Mouse (Mus musculus) forebrain, embryonic 12.5 days (tissue): ENCODE data around the gene Arfgef2. TPM values are rescaled to one million over a fixed set of nuclear protein-coding genes. Genes with fewer than 3 reads are reported as not detected.
"Not testable (repeated sequence)": the region's sequence is repeated elsewhere in the genome, so short reads cannot be mapped to it uniquely, and the experiment has no call there.

Source experiments
- ATAC-seq: fragments of 200-750 bp; cut with Nextera tagmentation; 2 replicates; pipeline ENCODE4 v1.8.0; 2017; ENCODE audit warnings: moderate TSS enrichment; ENCODE audit not compliant: low FRiP score
- H3K27ac ChIP-seq: fragments of 300-500 bp; sonication (generic); 2 replicates; pipeline ENCODE4 v1.5.1; 2016; ENCODE audit warnings: mild to moderate bottlenecking
- H3K27me3 ChIP-seq: fragments of 300-500 bp; sonication (generic); 2 replicates; pipeline ENCODE4 v1.6.1; 2016; ENCODE audit warnings: mild to moderate bottlenecking
- H3K36me3 ChIP-seq: fragments of 300-500 bp; sonication (generic); replicated peaks from 2 replicates; pipeline ENCODE4 v1.6.1; 2016; ENCODE audit warnings: mild to moderate bottlenecking
- H3K4me1 ChIP-seq: fragments of 300-500 bp; sonication (generic); 2 replicates; pipeline ENCODE4 v1.6.1; 2016
- H3K4me2 ChIP-seq: fragments of 300-500 bp; sonication (generic); 2 replicates; pipeline ENCODE4 v1.6.1; 2016; ENCODE audit warnings: mild to moderate bottlenecking, moderate library complexity
- H3K4me3 ChIP-seq: fragments of 300-500 bp; sonication (generic); replicated peaks from 2 replicates; pipeline ENCODE4 v1.5.1; 2016; ENCODE audit warnings: mild to moderate bottlenecking
- H3K9ac ChIP-seq: fragments of 300-500 bp; sonication (generic); 2 replicates; pipeline ENCODE4 v1.6.1; 2016; ENCODE audit warnings: mild to moderate bottlenecking
- H3K9me3 ChIP-seq: fragments of 300-500 bp; sonication (generic); 2 replicates; pipeline ENCODE4 v1.6.1; 2016
- WGBS: fragments of 180-500 bp; shearing (Covaris S2); methylation state at CpG from one replicate; pipeline ENCODE4 v1.1.7; 2016; 5-methylcytosine and 5-hydroxymethylcytosine counted together
- polyA plus RNA-seq: library from polyadenylated mRNA; unstranded; fragments of >200 nt; fragmentation: Nextera tagmentation; extraction: Ambion mirVana; gene quantifications from 2 replicates; pipeline ENCODE4 v1.2.1, GENCODE M21; 2016

Gene Arfgef2
- polyA plus RNA-seq, 1 experiment from 2014 or later: 5.8 TPM

DNA sequence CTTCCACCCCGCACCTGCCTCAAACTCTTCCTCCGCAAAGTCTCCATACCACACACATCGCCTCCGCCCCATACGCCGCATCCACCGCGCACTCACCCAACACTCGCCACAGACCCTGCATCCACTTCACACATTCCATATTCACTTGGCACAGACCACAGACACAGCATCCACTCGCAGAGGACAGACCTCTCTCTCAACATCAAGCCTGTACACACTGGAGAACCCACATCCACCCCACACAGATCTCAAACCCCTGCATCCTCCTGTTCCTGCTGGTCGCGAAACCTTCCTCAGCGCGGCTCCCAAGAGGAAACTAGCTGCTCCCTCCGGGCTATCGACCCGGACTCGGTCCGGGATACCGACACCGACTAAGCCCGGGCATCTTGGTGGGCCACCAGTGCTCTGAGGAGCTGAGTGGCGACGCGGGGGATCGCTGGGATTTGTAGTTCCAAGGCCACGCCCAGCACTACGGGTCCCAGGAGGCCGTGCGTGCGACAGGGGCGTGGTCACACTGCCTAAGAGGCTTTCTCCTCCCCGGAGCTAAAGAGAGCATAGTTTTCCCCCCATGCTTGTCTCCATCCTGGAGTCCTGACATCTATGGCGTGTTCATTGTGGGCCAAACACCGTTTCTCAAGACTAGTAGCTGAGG, 18.9 kb upstream of the Arfgef2 start:
- H3K4me3 ChIP-seq: peak overlapping the region; percentile 69
- WGBS: under 1% methylated on average over 35 of the region's 35 CpGs
- peak overlapping the region; percentile 85 for H3K4me2 ChIP-seq
- 0 out of 2 replicates have a peak, but pooled peaks cover 3% of the 10 kb centered on the region for H3K27me3 ChIP-seq
- H3K36me3 ChIP-seq: no peaks in the 10 kb centered on the region
- ATAC-seq: peak; percentile 96
- H3K9me3 ChIP-seq: no peaks in the 10 kb centered on the region
- H3K27ac ChIP-seq: no peak overlapping the region
- peak overlapping the region; percentile 80 for H3K9ac ChIP-seq
- H3K4me1 ChIP-seq: peaks cover 18% of the 10 kb centered on the region

DNA sequence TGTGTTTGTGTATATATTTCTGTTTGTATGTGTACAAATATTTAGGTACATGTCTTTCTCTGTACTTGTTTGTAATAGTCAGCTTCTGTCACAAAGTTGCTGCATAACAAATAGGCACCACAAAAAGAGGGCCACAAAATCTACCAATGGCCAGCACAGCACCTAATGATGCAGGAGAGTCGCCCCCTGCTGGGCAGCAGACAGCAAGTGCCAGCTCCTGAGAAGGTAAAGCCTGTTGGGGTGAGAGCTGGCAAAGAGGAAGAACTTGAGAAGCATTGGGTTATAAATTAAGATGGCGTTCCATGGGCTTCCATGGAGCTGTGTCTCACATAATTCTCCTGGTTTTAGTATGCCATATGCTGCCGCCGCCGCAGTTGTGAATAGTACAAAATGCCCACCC, 13.7 kb upstream of the Arfgef2 start:
- H3K9ac ChIP-seq: no peak overlapping the region
- no peak overlapping the region for H3K4me3 ChIP-seq
- 71% methylated on average over 5 of the region's 5 CpGs for WGBS
- H3K9me3 ChIP-seq: no peaks in the 10 kb centered on the region
- H3K36me3 ChIP-seq: peaks cover 10% of the 10 kb centered on the region
- ATAC-seq: no peak
- H3K27me3 ChIP-seq: 0 out of 2 replicates have a peak, but pooled peaks cover 3% of the 10 kb centered on the region
- H3K27ac ChIP-seq: peak overlapping the region; percentile 64
- H3K4me2 ChIP-seq: no peak overlapping the region
- H3K4me1 ChIP-seq: peaks cover 32% of the 10 kb centered on the region

DNA sequence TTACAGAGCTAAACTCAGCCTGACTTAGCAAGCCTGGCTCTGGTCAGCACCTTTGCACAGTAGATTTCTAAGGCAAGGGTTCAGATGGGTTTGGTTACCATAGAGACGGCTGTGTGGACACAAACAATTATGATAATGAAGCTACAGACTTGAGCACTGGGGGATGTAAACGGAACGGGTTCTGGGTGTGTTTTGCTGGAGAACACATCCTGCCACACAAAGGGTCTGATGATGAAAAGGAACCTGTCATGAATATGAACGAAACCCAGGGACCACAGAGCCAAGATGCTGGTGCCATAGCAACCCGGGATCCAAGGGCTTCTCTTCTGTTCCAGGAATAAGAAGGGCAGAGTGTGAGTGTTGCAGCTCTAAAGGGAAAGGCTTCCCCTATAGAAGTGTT, 13.0 kb upstream of the Arfgef2 start, which contains the start of gene Trp53rkb:
Gene Trp53rkb (plus strand): TSS at position 177 of the 400 bp plus-strand sequence.
- WGBS: 32% methylated on average over 5 of the region's 5 CpGs
- Histone ChIP-seq H3K36me3 (peaks cover 16% of the 10 kb centered on the region), H3K27me3 (0 out of 2 replicates have a peak, but pooled peaks cover 1% of the 10 kb centered on the region), H3K9ac (peak within 1 kb of the TSS; percentile 81), H3K27ac (peak within 1 kb of the TSS; percentile 64), H3K4me2 (peak within 1 kb of the TSS; percentile 68), H3K4me1 (peaks cover 27% of the 10 kb centered on the region), H3K9me3 (no peaks in the 10 kb centered on the region), H3K4me3 (peak within 1 kb of the TSS; percentile 83)
- peak; percentile 66 for ATAC-seq

DNA sequence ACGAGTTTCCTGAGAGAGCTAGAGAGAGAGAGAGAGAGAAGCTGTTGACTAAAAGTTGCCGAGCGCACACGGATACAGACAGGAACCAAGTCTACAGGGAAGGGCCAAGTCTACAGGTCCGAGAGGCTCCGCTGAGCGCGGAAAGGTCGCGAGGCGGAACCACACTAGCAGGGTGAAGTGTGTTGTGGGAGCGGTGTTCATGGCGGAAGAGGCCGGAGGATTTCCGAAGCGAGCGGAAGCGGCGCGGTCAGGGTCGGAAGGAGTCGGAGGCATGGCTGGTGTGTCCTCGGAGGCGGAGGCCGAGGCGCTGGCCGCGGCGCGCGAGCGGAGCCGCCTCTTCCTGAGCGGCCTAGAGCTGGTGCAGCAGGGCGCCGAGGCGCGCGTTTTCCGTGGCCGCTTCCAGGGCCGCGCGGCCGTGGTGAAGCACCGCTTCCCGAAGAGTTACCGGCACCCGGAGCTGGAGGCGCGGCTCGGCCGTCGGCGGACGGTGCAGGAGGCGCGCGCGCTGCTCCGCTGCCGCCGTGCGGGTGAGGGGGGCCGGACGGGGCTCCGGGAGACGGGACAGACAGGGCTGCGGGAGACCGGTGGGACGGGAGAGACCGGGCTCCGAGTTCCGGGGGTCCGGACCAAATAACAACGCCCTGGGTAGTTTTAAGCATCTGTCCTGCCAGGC, 11.7 kb upstream of the Arfgef2 start:
- Histone ChIP-seq H3K4me2 (peak overlapping the region; percentile 68), H3K4me1 (peaks cover 27% of the 10 kb centered on the region), H3K9ac (peak overlapping the region; percentile 81), H3K4me3 (peak overlapping the region; percentile 83), H3K36me3 (peaks cover 29% of the 10 kb centered on the region), H3K27ac (peak overlapping the region; percentile 64)
- not testable (repeated sequence) for H3K27me3 ChIP-seq, H3K9me3 ChIP-seq
- WGBS: 1% methylated on average over 66 of the region's 76 CpGs
- ATAC-seq: peak; percentile 88

DNA sequence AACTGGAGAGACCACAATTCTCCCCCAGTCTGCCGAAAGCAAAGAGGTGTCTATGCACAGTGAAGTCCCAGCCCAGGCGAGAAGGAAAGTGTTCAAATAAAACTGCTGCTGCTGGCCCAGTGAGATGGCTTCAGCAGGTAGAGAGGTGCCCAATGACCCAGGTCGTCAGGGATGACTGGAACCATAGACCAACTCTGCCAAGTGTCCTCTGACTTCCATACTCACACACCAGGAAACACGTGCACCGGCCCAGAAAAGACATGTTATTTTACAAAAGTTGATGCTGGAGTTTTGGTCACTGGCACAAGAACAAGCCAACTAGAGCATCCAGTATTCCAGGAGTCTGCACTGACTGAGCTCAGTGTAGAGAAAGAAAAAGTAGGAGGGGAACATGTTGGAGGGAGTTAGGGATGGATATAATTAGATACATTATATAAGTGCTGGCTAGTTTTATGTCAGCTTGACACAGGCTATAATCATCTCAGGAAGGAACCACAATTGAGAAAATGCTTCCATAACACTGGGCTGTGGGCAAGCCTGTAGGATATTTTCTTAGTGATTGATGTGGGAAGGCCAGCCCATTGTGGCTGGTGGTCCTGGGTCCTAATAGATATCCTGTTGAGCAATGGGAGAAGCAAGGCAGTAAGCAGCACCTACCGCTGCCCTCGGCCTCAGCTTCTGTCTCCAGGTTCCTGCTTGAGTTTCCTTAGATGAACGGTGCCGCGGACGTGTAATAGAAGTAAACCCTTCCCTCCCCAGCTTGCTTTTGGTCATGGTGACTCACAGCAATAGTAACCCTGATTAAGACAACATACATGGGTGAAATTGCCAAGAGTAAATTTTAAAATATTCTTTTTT, 5.5 kb upstream of the Arfgef2 start:
- no peak overlapping the region for H3K4me3 ChIP-seq
- no peak overlapping the region for H3K27ac ChIP-seq
- peaks cover 6% of the 10 kb centered on the region; the same call in 1 of the 2 replicates for H3K4me1 ChIP-seq
- H3K27me3 ChIP-seq: 0 out of 2 replicates have a peak, but pooled peaks cover 8% of the 10 kb centered on the region
- 82% methylated on average over 11 of the region's 11 CpGs for WGBS
- H3K36me3 ChIP-seq: peaks cover 29% of the 10 kb centered on the region
- ATAC-seq: no peak
- H3K9ac ChIP-seq: no peak overlapping the region
- no peak overlapping the region for H3K4me2 ChIP-seq
- no peaks in the 10 kb centered on the region for H3K9me3 ChIP-seq

DNA sequence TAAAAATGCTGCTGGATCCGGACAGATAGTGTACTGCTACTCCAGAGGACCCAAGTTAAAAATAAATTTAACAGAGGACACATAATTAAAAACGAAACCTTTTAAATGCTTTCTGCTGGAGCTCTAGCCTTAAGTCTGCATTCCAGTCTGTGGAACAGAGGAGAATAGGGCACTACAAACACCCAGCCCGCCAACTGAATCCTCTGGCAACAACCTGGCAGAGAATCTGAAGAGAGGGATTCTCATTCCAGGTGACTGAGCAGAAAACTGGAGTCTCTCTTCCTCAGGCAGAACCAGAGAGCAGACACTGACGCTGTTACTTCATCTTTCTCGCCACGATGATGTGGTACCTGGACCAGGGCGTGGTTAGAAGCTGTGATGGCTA, 4.9 kb upstream of the Arfgef2 start:
- H3K36me3 ChIP-seq: peaks cover 29% of the 10 kb centered on the region
- no peak overlapping the region for H3K27ac ChIP-seq
- WGBS: 89% methylated on average over 7 of the region's 7 CpGs
- H3K4me2 ChIP-seq: no peak overlapping the region
- ATAC-seq: no peak
- H3K4me1 ChIP-seq: peaks cover 5% of the 10 kb centered on the region
- H3K9me3 ChIP-seq: no peaks in the 10 kb centered on the region
- H3K9ac ChIP-seq: no peak overlapping the region
- no peak overlapping the region for H3K4me3 ChIP-seq
- 0 out of 2 replicates have a peak, but pooled peaks cover 8% of the 10 kb centered on the region for H3K27me3 ChIP-seq

DNA sequence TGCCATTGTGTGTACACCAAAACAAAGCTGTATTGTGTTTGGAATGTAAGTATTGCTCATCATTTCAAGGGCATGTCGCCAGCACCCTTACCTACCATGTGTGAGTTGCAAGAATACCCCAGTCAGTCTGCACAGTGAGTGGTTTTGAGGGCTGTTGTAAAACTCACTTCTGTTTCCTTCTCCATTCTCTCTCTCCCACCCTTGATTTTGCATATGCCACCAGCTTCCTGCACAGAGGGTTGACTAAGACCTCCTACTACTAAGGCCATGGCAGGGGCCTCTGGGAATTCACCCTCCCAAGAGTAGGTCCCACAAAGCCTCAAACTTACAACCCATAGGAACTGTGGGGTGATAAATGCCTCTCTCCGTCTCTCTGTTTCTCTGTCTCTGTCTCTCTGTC, 4.0 kb upstream of the Arfgef2 start:
- WGBS: 84% methylated on average over 2 of the region's 2 CpGs
- Histone ChIP-seq H3K9me3 (no peaks in the 10 kb centered on the region), H3K9ac (no peak overlapping the region), H3K4me1 (peaks cover 9% of the 10 kb centered on the region), H3K4me2 (no peak overlapping the region), H3K36me3 (peaks cover 22% of the 10 kb centered on the region), H3K4me3 (no peak overlapping the region), H3K27me3 (0 out of 2 replicates have a peak, but pooled peaks cover 8% of the 10 kb centered on the region), H3K27ac (no peak overlapping the region)
- ATAC-seq: no peak

DNA sequence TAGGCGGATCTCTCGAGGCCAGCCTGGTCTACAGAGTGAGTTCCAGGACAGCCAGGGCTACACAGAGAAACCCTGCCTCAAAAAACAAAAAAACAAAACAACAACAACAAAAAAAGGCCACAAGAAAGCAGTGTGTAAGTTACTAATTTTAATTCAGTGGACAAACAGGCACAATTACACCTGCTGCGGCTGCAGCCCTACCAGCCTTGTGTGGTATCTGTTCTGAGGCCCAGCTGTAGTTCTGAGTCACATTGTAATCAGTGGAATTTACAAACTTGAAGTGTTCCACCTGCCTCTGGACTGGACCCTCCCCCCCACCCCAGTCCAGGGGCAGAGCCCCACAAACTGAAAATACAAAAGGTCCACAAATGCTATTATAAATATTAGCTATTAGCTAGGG, 2.1 kb upstream of the Arfgef2 start:
- Histone ChIP-seq H3K4me2 (no peak overlapping the region), H3K9ac (no peak overlapping the region), H3K27ac (no peak overlapping the region), H3K4me1 (peaks cover 15% of the 10 kb centered on the region), H3K9me3 (no peaks in the 10 kb centered on the region), H3K27me3 (0 out of 2 replicates have a peak, but pooled peaks cover 8% of the 10 kb centered on the region), H3K4me3 (no peak overlapping the region), H3K36me3 (peaks cover 4% of the 10 kb centered on the region)
- 94% methylated on average over 3 of the region's 3 CpGs for WGBS
- no peak for ATAC-seq

DNA sequence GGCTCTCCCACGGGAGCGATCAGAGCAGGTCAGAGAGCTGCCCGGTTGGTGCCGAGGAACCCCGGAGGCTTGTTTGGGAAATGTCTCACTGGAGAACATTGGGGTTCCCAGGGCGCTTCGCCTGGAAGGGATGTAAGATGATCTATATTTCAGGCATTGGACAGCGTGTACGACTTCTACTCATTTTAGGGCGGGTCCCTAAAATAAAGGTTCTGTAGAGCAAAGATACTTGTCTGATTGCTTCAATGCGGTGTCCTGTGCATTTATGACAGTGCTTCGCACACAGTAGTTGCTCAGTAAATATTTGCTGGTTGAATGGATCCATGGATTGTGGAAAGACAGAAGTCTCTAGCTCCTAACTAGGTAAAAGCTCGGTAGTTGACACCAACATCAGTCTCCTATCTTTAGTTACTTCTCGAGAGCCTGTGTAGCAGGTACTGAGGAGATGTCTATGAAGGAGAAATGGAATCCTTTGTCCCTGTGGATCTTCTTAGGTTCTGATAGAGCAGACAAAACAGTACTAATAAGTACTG, 851 bp downstream of the Arfgef2 start:
- 29% methylated on average over 14 of the region's 14 CpGs for WGBS
- peak overlapping the region; percentile 77 for H3K4me3 ChIP-seq
- H3K9ac ChIP-seq: peak overlapping the region; percentile 76
- no peak; the same call in 1 of the 2 replicates for ATAC-seq
- peak overlapping the region; percentile 46; the same call in 1 of the 2 replicates for H3K27ac ChIP-seq
- H3K4me1 ChIP-seq: peaks cover 15% of the 10 kb centered on the region
- peak overlapping the region; percentile 84 for H3K4me2 ChIP-seq
- no peaks in the 10 kb centered on the region for H3K36me3 ChIP-seq
- no peaks in the 10 kb centered on the region for H3K9me3 ChIP-seq
- 0 out of 2 replicates have a peak, but pooled peaks cover 8% of the 10 kb centered on the region for H3K27me3 ChIP-seq

DNA sequence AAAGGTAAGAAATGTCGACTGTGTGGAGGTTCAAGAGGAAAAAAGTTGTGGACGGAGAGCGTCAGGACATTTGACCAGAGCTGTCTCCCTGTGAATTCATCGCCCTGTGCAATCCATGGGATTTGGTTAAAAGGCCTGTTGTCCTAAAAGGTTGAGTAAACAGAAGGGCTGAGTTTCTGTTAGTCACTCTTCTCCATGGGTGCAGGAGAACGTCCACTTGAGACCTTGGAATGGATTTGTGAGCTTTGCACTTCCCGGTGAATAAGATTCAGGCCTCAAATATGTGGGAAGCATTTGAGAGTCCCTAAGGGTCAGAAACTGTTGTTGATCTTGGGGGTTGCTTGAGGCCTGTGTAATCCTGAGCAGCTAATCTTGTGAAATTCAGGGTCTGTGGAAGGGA, 1.4 kb downstream of the Arfgef2 start:
- no peak for ATAC-seq
- Histone ChIP-seq H3K36me3 (no peaks in the 10 kb centered on the region), H3K9me3 (no peaks in the 10 kb centered on the region), H3K9ac (no peak overlapping the region), H3K4me3 (no peak overlapping the region), H3K27ac (no peak overlapping the region), H3K4me2 (peak overlapping the region; percentile 84; the same call in 1 of the 2 replicates), H3K27me3 (0 out of 2 replicates have a peak, but pooled peaks cover 8% of the 10 kb centered on the region), H3K4me1 (peaks cover 15% of the 10 kb centered on the region)
- WGBS: 84% methylated on average over 6 of the region's 6 CpGs

DNA sequence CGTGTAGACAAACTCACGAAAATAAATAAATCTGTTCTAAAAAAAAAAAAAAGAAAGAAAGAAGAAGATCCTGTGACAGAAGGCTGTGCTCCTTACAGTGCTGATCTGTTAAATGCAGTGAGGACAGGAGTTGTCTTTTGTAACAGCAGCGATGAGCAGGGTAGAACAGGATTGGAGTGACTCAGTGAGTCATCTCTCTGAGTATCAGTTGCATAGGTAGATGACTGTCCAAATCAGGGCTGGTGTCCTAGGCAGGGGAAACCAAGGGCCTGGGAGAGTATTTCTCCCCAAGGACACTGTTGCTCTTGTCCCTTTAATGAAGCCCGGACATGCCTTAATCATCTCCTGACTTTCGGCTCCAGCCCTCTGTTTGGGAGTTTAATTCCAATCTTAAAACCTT, 4.1 kb downstream of the Arfgef2 start:
- Histone ChIP-seq H3K4me2 (no peak overlapping the region), H3K9me3 (no peaks in the 10 kb centered on the region), H3K4me1 (peaks cover 15% of the 10 kb centered on the region), H3K27me3 (0 out of 2 replicates have a peak, but pooled peaks cover under 1% of the 10 kb centered on the region), H3K9ac (no peak overlapping the region), H3K27ac (no peak overlapping the region), H3K4me3 (no peak overlapping the region), H3K36me3 (no peaks in the 10 kb centered on the region)
- no peak for ATAC-seq
- 92% methylated on average over 5 of the region's 5 CpGs for WGBS

DNA sequence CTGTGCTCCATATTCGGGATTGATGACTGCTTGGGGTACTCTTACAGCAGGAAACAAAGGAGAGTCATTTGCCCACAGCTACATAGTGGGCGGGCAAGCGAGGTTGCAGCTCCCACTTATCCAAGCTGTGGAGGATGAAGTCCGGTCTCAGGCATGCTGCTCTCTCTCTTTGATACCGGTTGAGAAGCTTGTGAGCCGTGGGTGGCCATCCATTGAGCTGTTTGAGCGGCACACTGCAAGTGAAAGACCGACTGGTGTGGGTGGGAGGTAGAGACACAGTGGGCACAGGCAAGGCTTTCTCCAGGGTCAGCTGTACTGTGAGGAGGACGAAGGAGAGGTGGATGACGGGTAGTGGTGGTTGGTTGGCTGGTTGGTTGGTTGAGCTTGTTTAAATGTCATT, 5.4 kb downstream of the Arfgef2 start:
- peaks cover 13% of the 10 kb centered on the region for H3K4me1 ChIP-seq
- H3K9ac ChIP-seq: no peak overlapping the region
- H3K9me3 ChIP-seq: no peaks in the 10 kb centered on the region
- 81% methylated on average over 10 of the region's 10 CpGs for WGBS
- H3K27ac ChIP-seq: no peak overlapping the region
- H3K4me3 ChIP-seq: no peak overlapping the region
- no peak overlapping the region for H3K4me2 ChIP-seq
- no peak for ATAC-seq
- H3K27me3 ChIP-seq: no peaks in the 10 kb centered on the region
- no peaks in the 10 kb centered on the region for H3K36me3 ChIP-seq
